Mouse (Mus musculus) heart, embryonic 12.5 days (tissue): ENCODE results near the gene Btbd35f11. TPM values are rescaled to one million over a fixed set of nuclear protein-coding genes. Genes with fewer than 3 reads are reported as not detected.
"Not testable (repeated sequence)": the region's sequence is repeated elsewhere in the genome, so short reads cannot be mapped to it uniquely, and the experiment has no call there.

Experiments used
- ATAC-seq: fragments of 200-750 bp; cut with Nextera tagmentation; 2 replicates; pipeline ENCODE4 v1.8.0; 2017; ENCODE audit warnings: moderate TSS enrichment, moderate library complexity; ENCODE audit not compliant: insufficient number of reproducible peaks, low FRiP score
- H3K27ac ChIP-seq: fragments of 300-500 bp; sonication (generic); 2 replicates; pipeline ENCODE4 v1.5.1; 2016; ENCODE audit warnings: mild to moderate bottlenecking, moderate library complexity; ENCODE audit not compliant: poor library complexity, severe bottlenecking
- H3K27me3 ChIP-seq: fragments of 300-500 bp; sonication (generic); replicated peaks from 2 replicates; pipeline ENCODE4 v1.6.1; 2016; ENCODE audit warnings: mild to moderate bottlenecking, moderate library complexity
- H3K36me3 ChIP-seq: fragments of 300-500 bp; sonication (generic); 2 replicates; pipeline ENCODE4 v1.6.1; 2016; ENCODE audit warnings: mild to moderate bottlenecking, moderate library complexity
- H3K4me1 ChIP-seq: fragments of 300-500 bp; sonication (generic); replicated peaks from 2 replicates; pipeline ENCODE4 v1.6.1; 2016; ENCODE audit warnings: mild to moderate bottlenecking
- H3K4me2 ChIP-seq: fragments of 300-500 bp; sonication (generic); 2 replicates; pipeline ENCODE4 v1.6.1; 2016; ENCODE audit warnings: mild to moderate bottlenecking, moderate library complexity
- H3K4me3 ChIP-seq: fragments of 300-500 bp; sonication (generic); 2 replicates; pipeline ENCODE4 v1.5.1; 2016; ENCODE audit warnings: mild to moderate bottlenecking
- H3K9ac ChIP-seq: fragments of 300-500 bp; sonication (generic); 2 replicates; pipeline ENCODE4 v1.6.1; 2016; ENCODE audit warnings: mild to moderate bottlenecking, moderate library complexity
- H3K9me3 ChIP-seq: fragments of 300-500 bp; sonication (generic); replicated peaks from 2 replicates; pipeline ENCODE4 v1.6.1; 2016; ENCODE audit warnings: mild to moderate bottlenecking, moderate library complexity
- WGBS: fragments of 180-500 bp; shearing (Covaris S2); methylation state at CpG from one replicate; pipeline ENCODE4 v1.1.7; 2016; 5-methylcytosine and 5-hydroxymethylcytosine counted together
- polyA plus RNA-seq: library from polyadenylated mRNA; unstranded; fragments of >200 nt; fragmentation: Nextera tagmentation; extraction: Ambion mirVana; gene quantifications from 2 replicates; pipeline ENCODE4 v1.2.1, GENCODE M21; 2016

Gene Btbd35f11
- polyA plus RNA-seq = not detected in 2 replicates

- not testable (repeated sequence) for H3K9me3 ChIP-seq, H3K4me3 ChIP-seq, ATAC-seq, H3K27ac ChIP-seq, H3K4me1 ChIP-seq, H3K27me3 ChIP-seq, H3K36me3 ChIP-seq, H3K4me2 ChIP-seq, H3K9ac ChIP-seq
- 56% methylated on average over 2 of the region's 3 CpGs for WGBS
Observed at GRCm38 (mm10) chrX:3443590-3443989, at the start of gene Btbd35f11. TSS of gene Btbd35f11 (minus strand) at chrX:3443690.

GRCm38 (mm10) chrX:3409946-3410345 is 33.5 kb downstream of the Btbd35f11 start:
- 100% methylated on average over 1 of the region's 2 CpGs for WGBS
- H3K4me1 ChIP-seq = not testable (repeated sequence)

More at GRCm38 (mm10) chrX:3409946-3410345, 33.5 kb downstream of the Btbd35f11 start:
- ATAC-seq, H3K9ac ChIP-seq, H3K27ac ChIP-seq, H3K4me2 ChIP-seq, H3K9me3 ChIP-seq, H3K27me3 ChIP-seq, H3K4me3 ChIP-seq, H3K36me3 ChIP-seq: not testable (repeated sequence)

Other genes with a start within 250 kb of the Btbd35f11 start
- gene Btbd35f24, start 247.9 kb downstream of the Btbd35f11 start, polyA plus RNA-seq = not detected in 2 replicates